Mouse (Mus musculus) brain, adult 2 months (tissue): ENCODE results near the gene Sdhaf1.

Experiments used
- DNase-seq: peaks from one replicate; pipeline ENCODE4 v3.0.0; 2011; ENCODE audit warnings: low read depth, low spot score

The Sdhaf1 gene

DNA sequence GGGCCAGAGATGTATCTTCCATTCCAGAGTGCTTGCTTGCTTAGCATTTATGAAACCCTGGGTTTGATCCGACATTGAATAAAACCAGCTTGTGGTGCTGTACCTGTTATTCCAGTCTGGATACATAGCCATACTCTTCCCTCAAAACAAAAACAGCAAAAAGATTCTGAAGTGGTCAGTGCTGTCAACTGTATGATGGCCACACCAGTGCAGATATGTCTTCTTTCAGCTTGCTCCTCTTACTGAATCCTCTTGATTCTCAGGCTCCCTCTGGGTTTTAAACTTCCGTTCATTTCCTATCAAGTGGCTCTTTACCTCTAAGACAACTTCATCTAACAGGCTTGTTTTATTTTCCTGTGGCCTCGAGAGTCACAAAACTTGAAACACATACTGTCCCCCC is at the start of gene Sdhaf1:
Gene Sdhaf1, minus strand, starts transcription at position 101 of the 400 bp plus-strand sequence.
- DNase-seq: no peak

DNA sequence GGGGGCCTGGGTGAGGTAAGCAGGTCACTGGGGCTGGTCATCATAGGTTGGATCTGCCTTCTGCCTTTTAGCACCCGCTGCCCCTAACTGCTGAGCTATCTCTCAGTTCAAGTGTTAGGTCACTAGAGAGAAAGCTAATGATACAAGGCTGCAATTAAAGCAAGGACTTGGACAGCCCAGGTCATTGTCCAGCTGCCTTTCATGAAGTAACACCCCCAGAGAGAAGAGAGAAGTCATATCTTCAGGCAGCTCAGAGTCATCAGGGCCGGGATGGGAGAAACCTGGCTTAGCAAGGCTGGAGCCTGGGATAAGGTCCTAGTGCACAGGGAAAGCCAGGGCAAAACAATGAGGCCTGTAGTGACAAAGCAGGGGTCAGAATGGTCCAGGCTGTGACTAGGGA is 43.8 kb upstream of the Sdhaf1 start:
- DNase-seq: no peak

DNA sequence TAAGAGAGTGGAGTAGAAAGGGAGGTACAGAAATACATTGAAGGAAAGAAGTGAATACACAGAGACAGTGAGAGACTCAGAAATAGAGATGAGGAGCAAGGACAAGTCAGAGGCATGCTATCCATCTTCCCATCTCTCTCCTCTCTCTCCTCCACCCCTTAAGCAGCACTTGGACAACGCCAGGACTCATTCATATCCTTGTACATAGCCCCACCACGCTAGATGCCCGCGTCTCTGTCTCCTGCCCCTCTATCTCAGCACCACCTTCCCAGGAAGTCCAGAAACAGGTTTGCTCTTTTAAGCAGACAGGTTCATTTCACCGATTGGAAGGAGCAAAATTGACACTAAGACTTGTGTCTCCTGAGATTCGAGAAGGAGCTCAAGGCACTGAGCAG is 39.6 kb upstream of the Sdhaf1 start:
- no peak for DNase-seq

DNA sequence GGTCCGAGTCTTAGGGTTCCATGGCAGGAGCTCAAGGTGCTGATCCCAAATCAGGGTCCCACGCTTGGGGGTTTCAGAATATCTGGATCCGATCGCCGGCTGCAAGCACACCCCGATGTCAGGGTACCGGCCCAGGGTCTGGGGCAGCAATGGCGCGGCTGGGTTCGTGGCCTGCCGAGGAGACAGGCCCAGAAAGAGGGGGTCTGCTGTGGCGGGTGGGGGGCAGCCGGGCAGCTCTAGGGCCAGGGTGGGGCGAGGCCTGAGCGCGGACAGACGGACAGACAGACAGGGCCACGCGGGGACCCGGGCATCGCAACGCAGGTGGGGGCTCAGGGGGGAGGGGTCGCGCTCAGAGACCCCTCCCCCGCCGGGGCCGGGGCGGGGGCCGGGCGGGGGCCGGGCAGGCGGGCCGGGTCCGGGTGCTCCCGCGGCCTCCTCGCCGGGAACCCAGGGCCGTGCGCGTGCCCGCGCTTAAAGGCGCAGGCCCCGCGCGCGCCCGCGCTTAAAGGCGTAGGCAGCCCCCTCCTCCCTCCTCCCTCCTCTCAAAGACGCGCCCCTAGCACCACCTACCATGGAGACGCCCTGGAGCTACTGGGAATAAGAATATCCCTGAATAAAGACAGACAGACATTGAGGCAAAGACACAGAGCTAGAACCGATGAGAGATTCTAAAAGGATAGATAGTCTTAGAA is 39.1 kb upstream of the Sdhaf1 start, which contains the start of gene Lrfn3:
Gene Lrfn3, minus strand, starts transcription at position 121 of the 692 bp plus-strand sequence.
- DNase-seq: peak; percentile 96

DNA sequence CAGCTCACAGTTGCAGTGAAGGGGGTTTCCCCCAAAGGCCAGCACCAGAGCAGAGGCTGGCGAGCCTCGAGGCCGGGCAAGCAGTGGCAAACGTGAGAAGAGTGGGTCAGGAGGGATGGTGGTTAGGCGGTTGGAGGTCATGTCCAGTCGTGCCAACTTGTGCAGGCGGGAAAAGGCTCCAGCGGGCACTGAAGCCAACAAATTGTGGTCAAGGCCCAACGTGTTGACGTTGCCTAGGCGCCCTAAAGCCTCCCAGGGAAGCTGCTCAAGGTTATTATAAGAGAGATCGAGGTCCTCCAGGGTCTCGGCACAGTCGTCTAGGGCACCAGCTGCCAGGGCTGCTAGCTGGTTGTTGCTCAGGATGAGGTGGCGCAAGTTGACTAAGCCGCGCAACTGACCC is 36.3 kb upstream of the Sdhaf1 start:
- no peak for DNase-seq

DNA sequence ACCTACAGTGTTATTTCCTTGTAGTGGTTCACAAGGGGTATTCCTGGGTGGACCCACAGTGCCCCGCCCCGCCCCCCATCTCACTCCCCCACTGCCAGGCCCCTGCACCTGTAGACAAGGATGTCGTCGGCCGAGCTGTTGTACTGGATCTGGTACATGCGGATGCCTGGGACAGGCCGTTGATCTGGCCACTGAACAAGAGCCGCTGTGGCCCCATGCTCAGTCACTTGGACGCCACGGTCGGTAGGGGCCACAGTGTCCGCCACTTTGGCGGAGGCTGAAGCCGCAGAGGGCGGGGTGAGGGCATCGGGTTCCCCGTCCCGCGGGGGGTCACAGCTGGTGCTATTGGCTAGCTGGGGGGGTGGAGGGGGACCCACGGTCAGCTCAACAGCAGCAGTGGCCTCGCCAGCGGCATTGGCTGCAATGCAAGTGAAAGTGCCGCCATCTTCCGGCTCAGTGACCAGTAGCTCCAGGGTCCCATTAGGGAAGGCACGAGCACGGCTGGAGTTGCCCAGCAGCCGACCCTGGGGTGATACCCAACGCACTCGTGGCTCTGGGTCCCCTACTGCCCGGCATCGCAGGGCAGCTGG is 35.7 kb upstream of the Sdhaf1 start:
- DNase-seq: no peak

DNA sequence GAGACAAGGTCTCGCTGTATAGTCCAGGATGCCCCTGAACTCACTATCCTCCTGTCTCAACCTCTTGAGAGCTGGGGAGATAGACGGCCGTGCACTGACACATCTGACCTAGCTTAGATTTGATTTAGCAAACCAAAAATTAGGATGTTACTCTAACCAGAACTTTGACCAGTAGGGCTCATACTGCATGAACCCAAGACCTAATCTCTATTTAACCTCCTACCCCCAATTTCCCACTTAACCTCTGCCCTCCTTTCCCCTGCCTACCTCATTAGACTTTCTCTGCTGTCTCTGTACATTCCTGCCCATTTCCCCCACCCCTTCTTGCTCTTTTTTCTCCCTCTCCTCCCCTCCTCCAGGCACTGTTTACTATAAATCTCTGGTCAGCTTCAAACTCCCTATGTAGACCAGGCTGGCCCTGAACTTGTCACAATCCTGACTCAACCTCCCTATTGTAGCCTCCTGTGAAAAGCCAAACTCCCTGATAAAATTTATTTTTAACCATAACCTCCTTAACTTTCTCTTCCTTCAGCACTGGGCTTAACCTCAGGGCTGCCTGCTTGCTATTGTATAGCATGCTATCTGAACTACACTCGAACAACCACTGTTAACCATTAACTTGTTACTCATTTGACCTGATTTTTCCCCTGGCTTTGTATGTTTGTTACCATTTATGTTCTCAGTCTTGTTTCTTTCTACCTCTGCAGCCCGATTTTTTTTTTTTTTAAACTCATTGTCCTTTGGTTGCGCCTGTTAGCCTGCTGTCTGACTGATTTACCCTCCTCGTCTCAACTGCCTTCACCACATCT is 34.9 kb upstream of the Sdhaf1 start:
- no peak for DNase-seq

DNA sequence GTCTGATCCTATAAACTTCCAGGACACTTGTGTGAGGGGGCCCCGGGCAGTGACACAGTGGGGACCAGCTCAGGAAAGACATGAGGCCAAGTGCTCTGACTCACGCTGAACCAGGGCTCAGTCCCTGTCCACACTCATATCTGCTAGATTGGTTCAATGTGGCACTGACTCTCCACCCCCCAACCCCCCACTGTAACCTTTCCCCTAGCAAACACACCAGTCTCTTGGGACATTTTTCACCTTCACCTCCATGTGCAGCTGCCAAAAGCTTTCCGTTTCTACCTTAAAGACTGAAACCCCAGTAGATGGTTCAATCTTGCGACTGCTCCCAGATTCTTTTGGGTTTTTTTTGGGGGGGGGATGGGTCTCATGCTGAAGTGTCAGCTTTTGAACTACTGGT is 30.4 kb upstream of the Sdhaf1 start:
- DNase-seq: no peak

DNA sequence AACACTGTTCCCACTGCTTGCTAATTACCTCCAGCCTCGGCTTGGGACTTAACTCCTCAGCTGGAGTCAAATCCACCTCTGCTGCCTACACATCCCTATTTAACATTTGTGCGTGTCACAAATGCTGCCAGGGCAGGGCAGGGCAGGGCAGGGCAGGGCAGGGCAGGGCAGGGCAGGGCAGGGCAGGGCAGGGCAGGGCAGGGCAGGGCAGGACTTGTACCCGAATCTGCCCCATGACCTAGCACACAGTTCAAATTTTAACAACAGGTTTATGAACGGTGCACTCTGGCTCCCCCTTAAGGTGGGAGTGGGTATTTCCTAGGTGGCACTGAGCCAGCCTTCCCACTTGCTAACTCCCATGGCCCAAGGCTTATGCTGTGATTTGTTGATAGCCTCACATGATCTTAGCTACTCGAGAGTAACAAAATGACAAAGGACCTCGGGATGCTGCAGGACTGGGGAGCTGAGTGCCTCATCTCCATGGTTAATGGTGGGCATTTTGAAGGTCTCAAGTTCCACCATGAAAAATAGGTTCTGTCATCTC is 29.7 kb upstream of the Sdhaf1 start:
- peak; percentile 88 for DNase-seq

DNA sequence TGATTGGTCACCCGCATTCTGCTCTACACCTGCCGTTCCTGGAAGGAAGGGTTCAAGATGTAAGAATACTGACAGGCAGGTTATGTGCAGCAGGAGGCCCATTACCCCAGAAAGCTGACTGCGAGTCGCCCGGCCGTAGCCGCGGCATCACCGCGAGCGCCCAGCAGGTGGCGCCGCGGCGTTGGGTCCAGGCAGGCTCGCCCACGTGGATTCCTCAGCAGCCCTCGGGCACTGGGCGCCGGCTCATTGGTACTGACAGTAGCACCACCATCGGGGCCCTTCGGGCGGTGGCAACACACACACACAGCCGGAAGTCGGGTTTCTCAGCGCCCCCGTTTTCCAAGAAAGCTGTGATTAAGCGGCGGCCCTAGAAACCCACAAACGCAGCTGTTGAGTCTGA is 24.1 kb upstream of the Sdhaf1 start:
- DNase-seq: peak; percentile 92

DNA sequence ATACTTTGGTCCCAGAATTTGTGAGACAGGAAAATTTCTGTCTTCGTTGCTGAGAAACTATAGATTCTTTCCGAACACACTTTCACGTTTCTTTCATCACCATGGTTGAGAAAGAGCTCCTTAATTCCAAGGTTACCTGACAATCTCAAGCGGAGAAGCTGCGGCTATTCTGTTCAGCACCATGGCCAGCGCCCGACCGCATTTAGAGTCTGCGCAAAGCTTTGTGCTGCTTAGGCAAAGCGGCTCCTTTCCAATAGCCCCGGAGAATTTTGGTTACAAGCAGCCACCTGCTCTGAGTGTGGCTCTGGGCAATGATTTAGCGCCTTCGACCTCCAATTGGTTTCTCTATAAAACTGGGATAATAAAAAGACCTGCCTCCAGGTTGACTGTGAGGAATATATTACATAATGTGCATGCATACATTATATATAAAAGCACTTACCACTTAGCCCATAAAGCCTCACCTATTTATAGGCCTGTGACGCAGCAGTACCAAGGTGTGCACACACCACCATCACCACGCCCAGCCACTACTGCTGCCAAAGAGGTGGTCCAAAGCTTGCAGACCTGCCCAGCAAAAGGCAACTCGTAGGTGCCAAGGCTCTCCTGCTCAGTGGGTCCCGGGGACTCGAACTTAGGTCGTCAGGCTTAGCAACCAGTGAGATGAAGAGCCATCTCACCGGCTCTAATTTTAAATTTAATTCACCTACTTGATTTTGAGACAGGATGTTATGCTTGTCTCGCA is 23.1 kb upstream of the Sdhaf1 start:
- no peak for DNase-seq

DNA sequence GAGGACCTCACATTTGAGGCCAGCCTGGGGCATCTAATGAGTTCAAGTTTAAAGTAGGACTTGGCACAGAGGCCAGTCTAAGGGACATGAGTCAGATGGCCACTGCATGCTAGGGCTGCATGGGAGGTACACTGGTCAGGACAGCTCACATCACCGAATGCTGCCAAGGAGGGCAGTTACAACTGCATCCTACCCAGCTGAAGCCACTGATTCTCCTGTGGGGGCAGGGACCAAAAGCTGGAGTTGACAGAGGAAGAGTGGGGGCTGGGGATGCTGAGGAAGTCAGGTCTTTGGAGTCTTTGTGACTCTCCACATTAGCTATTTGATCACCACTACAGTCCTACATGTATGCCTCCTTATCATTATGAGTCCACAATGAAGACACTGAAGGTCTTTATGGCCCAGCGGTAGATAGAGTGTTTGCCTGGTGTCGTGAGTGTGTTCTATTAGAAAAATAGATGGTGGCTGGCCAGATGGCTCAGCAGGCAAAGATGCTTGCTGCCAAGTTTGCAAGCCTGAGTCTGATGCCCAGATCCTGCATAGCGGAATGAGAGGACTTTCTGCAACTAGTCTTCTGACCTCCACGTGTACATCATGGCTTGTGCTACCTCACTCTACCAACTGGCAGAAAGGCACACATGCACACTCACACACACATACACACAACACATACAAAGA is 15.9 kb upstream of the Sdhaf1 start:
- peak; percentile 86 for DNase-seq

DNA sequence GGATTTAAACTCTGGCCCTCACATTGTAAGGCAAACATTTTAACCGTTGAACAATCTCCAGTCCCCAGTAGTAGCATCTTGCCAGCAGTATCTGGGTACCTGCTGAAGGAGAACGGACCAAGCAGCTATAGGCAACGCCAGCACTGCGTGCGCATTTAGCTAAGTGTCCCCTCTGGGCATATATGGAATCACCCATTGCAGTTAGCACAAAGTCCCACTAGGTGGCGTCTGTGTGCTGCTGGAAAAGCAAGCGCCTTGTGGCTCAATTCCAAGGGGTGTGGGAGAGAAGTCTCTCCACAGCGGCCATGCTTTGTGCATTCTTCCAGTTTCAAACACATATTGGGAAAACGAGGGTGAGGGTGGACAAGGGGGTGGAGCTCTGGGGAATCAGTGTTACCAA is 12.7 kb upstream of the Sdhaf1 start:
- DNase-seq: peak; percentile 98

DNA sequence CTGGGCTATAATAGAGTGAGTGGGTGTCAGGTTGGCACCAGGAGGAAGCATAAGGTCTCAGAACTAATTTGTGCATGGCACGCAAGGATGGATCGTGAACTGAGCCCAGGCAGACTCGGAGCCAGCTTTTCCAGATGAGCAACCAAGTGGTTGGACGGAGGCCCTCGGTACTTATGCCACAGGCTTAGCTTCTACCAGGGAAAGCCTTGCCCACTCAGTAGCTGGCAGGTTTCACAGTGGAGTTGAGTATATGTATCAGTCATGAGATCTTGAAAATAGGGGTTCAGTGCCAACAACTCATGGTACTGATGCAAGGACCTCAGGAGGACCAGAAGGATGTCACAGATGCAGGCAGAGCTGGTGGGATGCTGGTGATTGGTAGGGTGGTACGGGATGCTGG is 12.0 kb upstream of the Sdhaf1 start:
- DNase-seq: peak; percentile 62

DNA sequence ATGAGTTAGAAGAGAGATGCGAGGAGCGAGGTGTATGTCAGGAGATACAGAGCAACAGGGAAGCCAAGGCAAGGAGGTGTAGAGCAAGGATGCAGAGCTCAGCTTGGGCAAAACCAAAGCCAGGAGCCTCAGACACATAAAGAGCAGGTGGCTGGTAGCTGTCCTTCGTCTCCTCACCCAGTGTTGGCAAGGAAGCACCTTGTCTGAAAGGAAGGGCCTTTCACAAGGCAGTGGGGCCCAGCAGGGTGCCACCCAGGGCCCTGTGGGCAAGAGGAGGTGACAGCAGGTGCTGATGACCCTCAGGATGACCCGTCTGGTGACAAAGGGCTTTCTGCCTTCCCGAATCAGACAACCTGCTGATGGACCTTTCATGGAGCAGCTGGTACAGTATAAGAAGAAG is 10.9 kb upstream of the Sdhaf1 start:
- DNase-seq: no peak

DNA sequence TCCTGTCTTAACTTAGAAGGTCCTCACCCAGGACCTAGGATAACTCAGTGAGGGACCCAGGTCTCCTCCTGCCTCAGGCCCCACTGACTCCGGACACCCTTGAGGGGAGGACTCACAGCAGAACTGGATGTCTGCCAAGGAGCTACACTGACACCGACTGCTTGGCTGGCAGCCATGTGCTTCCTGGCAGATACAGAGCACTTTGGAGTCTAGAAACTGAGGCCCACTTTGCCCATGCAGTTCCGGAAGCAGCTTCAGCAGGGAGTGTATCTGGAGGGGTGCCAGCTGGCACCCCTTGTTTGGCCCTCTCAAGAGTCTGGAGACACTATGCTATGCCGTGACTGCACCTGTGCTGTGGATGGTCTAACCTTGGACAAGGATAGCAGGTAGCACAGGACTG is 9.7 kb upstream of the Sdhaf1 start:
- DNase-seq: peak; percentile 93

DNA sequence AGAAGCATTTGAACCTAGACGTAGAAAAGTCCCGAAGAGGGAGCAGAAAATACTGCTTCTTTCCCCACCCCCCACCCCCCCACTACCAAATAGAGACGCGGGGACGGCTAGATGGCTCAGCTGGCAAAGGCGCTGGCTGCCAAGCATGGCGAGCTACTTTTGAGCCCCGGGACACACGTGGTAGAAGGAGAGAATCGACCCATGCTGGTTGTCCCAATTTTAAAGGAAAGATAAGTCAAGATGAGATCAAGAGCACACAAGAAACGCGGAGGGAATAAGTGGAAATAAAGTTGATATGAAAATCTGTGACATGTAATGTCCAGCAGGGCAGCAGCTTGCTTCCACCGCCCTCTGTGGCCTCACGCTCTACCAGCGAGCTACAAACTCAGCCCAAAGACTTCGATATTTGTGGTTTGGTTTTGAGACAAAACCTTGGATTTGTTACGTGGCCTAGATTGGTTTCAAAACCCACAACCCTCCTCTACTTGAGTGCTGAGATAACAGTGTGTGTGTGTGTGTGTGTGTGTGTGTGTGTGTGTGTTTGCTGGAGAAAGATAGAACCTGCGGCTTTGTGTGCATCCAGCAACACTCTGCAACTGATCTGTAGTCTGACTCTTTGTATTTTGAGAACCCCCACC is 9.0 kb upstream of the Sdhaf1 start:
- peak; percentile 43 for DNase-seq

DNA sequence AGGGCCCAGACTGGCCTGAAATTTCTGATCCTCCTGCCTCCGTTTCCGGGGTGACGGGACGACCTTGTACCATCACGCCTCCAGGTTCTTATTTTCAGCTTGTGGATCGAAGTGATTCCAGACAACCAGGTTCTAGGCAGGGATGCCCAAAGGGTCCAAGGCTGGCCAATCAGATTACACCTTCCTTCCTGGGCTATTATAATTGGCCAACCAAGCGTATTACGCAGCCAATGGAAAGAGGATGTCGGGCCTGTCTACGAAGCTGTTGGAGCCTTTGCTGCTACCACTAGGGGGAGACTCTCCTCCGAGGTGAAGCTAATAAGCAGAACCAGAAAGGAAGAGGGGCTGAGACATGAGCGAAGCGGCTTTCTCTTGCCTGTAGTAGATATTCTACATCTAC is 8.2 kb upstream of the Sdhaf1 start:
- DNase-seq: peak; percentile 100

DNA sequence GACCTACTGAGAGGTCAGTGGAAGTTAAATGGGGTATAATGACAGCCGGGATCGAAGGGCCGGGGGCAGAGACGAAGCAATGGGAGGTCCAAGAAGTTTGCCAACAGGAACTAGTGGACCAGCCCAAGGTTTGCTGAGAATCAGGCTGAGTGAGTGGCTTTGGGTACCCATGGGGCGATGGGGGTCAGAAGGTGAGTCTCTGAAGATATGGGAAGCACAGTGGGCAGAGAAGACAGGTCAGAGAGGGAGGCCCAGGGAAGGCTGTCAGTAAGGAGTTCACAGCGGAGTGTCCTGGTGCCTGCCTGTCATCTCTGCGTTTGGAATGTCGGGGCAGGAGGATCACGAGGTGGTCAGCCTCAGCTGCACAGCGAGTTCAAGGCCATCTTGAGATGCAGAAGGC is 4.7 kb upstream of the Sdhaf1 start:
- no peak for DNase-seq

DNA sequence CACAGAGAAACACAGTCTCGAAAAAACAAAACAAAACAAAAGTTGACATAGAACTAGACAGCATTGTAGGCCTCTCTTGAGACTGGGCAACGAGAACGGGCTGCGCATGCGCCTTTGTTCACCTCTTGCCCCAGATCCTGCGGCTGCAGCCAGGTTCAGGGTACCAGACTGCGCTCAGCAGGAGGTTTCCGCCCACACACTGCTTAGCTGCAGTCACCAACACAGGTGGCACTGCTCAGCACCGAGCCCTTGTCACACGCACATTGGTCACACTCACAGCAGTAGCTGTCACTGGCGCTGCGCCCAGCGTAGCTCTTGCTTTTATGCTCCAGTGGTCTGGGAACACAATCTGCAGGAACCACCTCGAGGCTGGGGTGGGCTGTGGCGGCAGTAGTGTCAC is 3.4 kb upstream of the Sdhaf1 start:
- DNase-seq: peak; percentile 98

DNA sequence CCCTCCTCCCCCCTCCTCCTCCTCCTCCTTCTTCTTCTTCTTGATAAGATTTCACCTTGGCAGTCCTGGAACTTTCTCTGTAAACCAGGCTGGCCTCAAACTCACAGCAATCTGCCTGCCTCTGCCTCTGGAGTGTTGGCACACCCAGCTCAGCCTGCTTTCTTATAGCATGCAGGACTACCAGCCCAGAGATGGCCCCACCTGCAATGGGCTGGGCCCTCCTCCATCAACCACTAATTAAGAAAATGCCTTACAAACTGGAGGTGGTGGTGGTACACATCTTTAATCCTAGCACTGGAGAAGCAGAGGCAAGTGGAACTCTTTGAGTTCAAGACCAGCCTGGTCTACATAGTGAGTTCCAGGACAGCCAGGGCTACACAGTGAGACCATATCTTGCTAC is 2.7 kb upstream of the Sdhaf1 start:
- no peak for DNase-seq
